Mouse (Mus musculus): Measurements from ENCODE around the gene Enpp5. TPM values are rescaled to one million over a fixed set of nuclear protein-coding genes. Genes with fewer than 3 reads are reported as not detected.

The Enpp5 gene
- polyA plus RNA-seq, 1 experiment from 2014 or later: 21.9 TPM

DNA sequence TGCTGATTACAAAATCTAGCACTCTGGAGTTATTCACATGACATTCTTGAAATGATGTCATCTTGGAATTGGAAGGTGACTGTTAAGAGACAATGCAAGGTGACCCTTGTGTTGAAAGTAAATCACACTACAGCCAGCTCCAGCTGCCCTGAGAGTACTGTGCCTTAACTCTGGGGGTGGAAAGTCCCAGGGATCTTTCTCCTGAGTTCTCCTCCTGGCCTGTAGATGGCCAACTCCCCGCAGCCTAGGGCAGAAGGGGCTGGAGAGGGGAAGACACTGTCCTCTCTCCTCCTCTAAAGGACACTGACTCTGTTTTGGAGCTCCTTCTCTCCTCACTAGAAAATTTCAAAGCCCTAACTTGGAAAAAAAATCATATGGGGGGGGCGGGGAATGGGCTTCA, 12.9 kb downstream of the Enpp5 start:
- Histone ChIP-seq H3K4me3 (replicated peaks) (no peak overlapping the region), H3K9me3 (replicated peaks) (no peaks in the 10 kb centered on the region), H3K4me1 (no peaks in the 10 kb centered on the region), H3K27me3 (no peaks in the 10 kb centered on the region), H3K27ac (replicated peaks) (no peak overlapping the region), H3K4me2 (replicated peaks) (no peak overlapping the region), H3K36me3 (no peaks in the 10 kb centered on the region), H3K9ac (no peak overlapping the region)
- WGBS: 34% methylated on average over 2 of the region's 2 CpGs
- ATAC-seq (ENCODE audit: insufficient number of reproducible peaks, low FRiP score, low TSS enrichment, low read depth): no peak

- ATAC-seq (ENCODE audit: insufficient number of reproducible peaks, low FRiP score, low TSS enrichment, low read depth): no peak
- WGBS: 72% methylated on average over 4 of the region's 4 CpGs
- Histone ChIP-seq H3K36me3 (no peaks in the 10 kb centered on the region), H3K9ac (no peak overlapping the region), H3K4me2 (replicated peaks) (no peak overlapping the region), H3K9me3 (replicated peaks) (no peaks in the 10 kb centered on the region), H3K27ac (replicated peaks) (no peak overlapping the region), H3K4me3 (replicated peaks) (no peak overlapping the region), H3K27me3 (peaks cover under 1% of the 10 kb centered on the region; the same call in 1 of the 2 replicates), H3K4me1 (peaks cover 6% of the 10 kb centered on the region; the same call in 1 of the 2 replicates)
Observed at GRCm38 (mm10) chr17:44100486-44100885, 21.9 kb downstream of the Enpp5 start.

DNA sequence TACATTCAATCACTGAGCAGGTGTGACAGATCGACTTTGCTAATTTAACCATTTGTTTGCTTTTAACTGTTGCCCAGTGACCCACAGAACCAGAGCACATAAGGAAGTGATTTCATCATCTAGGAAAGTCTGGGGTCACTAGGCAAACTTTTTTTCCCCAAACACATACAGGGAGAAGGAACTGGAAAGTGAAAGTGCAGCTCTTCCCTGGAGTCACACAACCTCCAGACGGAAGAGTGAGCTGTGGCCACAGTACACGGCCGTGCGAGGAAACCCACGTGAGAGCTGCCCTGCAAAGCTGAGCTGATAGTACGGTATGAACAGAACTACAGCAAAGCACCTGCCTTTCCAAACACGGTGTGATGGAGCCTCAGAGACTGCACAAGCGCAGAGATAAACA, 22.3 kb downstream of the Enpp5 start:
- Histone ChIP-seq H3K9me3 (replicated peaks) (no peaks in the 10 kb centered on the region), H3K36me3 (no peaks in the 10 kb centered on the region), H3K27me3 (peaks cover 3% of the 10 kb centered on the region; the same call in 1 of the 2 replicates), H3K4me3 (replicated peaks) (no peak overlapping the region), H3K4me1 (peaks cover 6% of the 10 kb centered on the region; the same call in 1 of the 2 replicates), H3K4me2 (replicated peaks) (no peak overlapping the region), H3K9ac (no peak overlapping the region), H3K27ac (replicated peaks) (no peak overlapping the region)
- no peak for ATAC-seq (ENCODE audit: insufficient number of reproducible peaks, low FRiP score, low TSS enrichment, low read depth)
- 68% methylated on average over 9 of the region's 9 CpGs for whole genome bisulfite sequencing

GRCm38 (mm10) chr17:44101961-44102360, 23.3 kb downstream of the Enpp5 start:
- 91% methylated on average over 10 of the region's 10 CpGs for WGBS
- Histone ChIP-seq H3K4me1 (peaks cover 6% of the 10 kb centered on the region; the same call in 1 of the 2 replicates), H3K27me3 (peaks cover 3% of the 10 kb centered on the region; the same call in 1 of the 2 replicates), H3K4me2 (replicated peaks) (no peak overlapping the region), H3K27ac (replicated peaks) (no peak overlapping the region), H3K4me3 (replicated peaks) (no peak overlapping the region), H3K36me3 (no peaks in the 10 kb centered on the region), H3K9me3 (replicated peaks) (no peaks in the 10 kb centered on the region), H3K9ac (no peak overlapping the region)
- ATAC-seq (ENCODE audit: insufficient number of reproducible peaks, low FRiP score, low TSS enrichment, low read depth): no peak

- H3K27me3 ChIP-seq: peaks cover 3% of the 10 kb centered on the region; the same call in 1 of the 2 replicates
- no peak within 1 kb of the TSS for H3K27ac ChIP-seq (replicated peaks)
- peak within 1 kb of the TSS; percentile 51 for H3K9ac ChIP-seq
- no peaks in the 10 kb centered on the region for H3K36me3 ChIP-seq
- H3K4me1 ChIP-seq: peaks cover 6% of the 10 kb centered on the region; the same call in 1 of the 2 replicates
- H3K4me3 ChIP-seq (replicated peaks): peak within 1 kb of the TSS; percentile 68
- no peaks in the 10 kb centered on the region for H3K9me3 ChIP-seq (replicated peaks)
- H3K4me2 ChIP-seq (replicated peaks): peak within 1 kb of the TSS; percentile 94
- WGBS: under 1% methylated on average over 76 of the region's 76 CpGs
- ATAC-seq (ENCODE audit: insufficient number of reproducible peaks, low FRiP score, low TSS enrichment, low read depth): peak; percentile 93
Observed at GRCm38 (mm10) chr17:44105287-44106138, 26.9 kb downstream of the Enpp5 start, which contains the start of gene Enpp4. Gene Enpp4, minus strand, starts transcription at chr17:44105809.

DNA sequence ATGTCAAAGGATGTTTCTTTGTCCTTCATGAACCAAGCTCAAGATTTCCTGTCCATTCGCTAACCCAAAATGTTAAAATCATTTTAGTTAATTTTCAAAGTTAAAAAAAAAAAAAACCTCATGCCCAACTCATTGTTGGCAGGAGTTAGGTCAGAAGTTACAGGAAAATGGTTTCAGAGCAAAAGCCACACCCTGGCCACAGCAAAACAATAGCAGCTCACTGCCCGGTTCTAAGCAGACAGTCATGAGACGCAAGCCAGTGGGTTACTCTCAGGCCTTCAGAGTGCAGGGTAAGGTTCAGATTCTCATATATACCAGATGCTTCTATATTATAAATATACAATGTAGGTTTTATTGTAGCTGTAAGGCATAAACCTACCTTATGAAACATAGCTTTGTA, 29.7 kb downstream of the Enpp5 start:
- Histone ChIP-seq H3K4me2 (replicated peaks) (no peak overlapping the region), H3K36me3 (no peaks in the 10 kb centered on the region), H3K4me1 (peaks cover 6% of the 10 kb centered on the region; the same call in 1 of the 2 replicates), H3K9ac (no peak overlapping the region), H3K27me3 (peaks cover 3% of the 10 kb centered on the region; the same call in 1 of the 2 replicates), H3K4me3 (replicated peaks) (no peak overlapping the region), H3K27ac (replicated peaks) (no peak overlapping the region), H3K9me3 (replicated peaks) (no peaks in the 10 kb centered on the region)
- no peak for ATAC-seq (ENCODE audit: insufficient number of reproducible peaks, low FRiP score, low TSS enrichment, low read depth)
- 81% methylated on average over 3 of the region's 3 CpGs for WGBS

DNA sequence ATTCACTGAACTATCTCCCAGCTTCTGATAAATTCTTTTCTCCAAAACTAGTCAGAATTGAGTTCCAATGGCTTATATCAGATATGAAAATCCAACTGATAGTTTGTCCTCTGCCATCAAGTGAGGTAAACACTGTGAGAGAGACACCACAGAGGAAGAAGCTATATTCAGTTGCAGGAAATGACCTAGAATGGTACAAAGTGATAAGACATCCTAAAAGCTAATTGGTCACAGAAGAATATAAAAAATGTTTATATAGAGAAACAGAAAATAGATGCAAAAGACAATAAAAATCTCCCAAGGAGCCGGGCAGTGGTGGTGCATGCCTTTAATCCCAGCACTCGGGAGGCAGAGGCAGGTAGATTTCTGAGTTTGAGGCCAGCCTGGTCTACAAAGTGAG, 38.0 kb downstream of the Enpp5 start:
- Histone ChIP-seq H3K9ac (no peak overlapping the region), H3K4me3 (replicated peaks) (no peak overlapping the region), H3K9me3 (replicated peaks) (no peaks in the 10 kb centered on the region), H3K4me1 (no peaks in the 10 kb centered on the region; the same call in 1 of the 2 replicates), H3K27ac (replicated peaks) (no peak overlapping the region), H3K36me3 (no peaks in the 10 kb centered on the region), H3K4me2 (replicated peaks) (no peak overlapping the region), H3K27me3 (no peaks in the 10 kb centered on the region)
- 83% methylated on average over 2 of the region's 2 CpGs for WGBS
- no peak for ATAC-seq (ENCODE audit: insufficient number of reproducible peaks, low FRiP score, low TSS enrichment, low read depth)

- ATAC-seq (ENCODE audit: insufficient number of reproducible peaks, low FRiP score, low TSS enrichment, low read depth): no peak
- H3K4me2 ChIP-seq (replicated peaks): no peak overlapping the region
- H3K4me3 ChIP-seq (replicated peaks): no peak overlapping the region
- no peaks in the 10 kb centered on the region; the same call in 1 of the 2 replicates for H3K4me1 ChIP-seq
- H3K36me3 ChIP-seq: no peaks in the 10 kb centered on the region
- H3K27ac ChIP-seq (replicated peaks): no peak overlapping the region
- no peak overlapping the region for H3K9ac ChIP-seq
- H3K9me3 ChIP-seq (replicated peaks): no peaks in the 10 kb centered on the region
- WGBS: 62% methylated on average over 2 of the region's 2 CpGs
- H3K27me3 ChIP-seq: no peaks in the 10 kb centered on the region
Observed at GRCm38 (mm10) chr17:44117721-44118120, 39.1 kb downstream of the Enpp5 start.

GRCm38 (mm10) chr17:44118231-44118630, 39.6 kb downstream of the Enpp5 start:
- H3K27ac ChIP-seq (replicated peaks): no peak overlapping the region
- H3K4me1 ChIP-seq: no peaks in the 10 kb centered on the region; the same call in 1 of the 2 replicates
- ATAC-seq (ENCODE audit: insufficient number of reproducible peaks, low FRiP score, low TSS enrichment, low read depth): no peak
- no peaks in the 10 kb centered on the region for H3K9me3 ChIP-seq (replicated peaks)
- H3K9ac ChIP-seq: no peak overlapping the region
- no peaks in the 10 kb centered on the region for H3K27me3 ChIP-seq
- 68% methylated on average over 4 of the region's 4 CpGs for WGBS
- H3K4me2 ChIP-seq (replicated peaks): no peak overlapping the region
- H3K36me3 ChIP-seq: no peaks in the 10 kb centered on the region
- no peak overlapping the region for H3K4me3 ChIP-seq (replicated peaks)

DNA sequence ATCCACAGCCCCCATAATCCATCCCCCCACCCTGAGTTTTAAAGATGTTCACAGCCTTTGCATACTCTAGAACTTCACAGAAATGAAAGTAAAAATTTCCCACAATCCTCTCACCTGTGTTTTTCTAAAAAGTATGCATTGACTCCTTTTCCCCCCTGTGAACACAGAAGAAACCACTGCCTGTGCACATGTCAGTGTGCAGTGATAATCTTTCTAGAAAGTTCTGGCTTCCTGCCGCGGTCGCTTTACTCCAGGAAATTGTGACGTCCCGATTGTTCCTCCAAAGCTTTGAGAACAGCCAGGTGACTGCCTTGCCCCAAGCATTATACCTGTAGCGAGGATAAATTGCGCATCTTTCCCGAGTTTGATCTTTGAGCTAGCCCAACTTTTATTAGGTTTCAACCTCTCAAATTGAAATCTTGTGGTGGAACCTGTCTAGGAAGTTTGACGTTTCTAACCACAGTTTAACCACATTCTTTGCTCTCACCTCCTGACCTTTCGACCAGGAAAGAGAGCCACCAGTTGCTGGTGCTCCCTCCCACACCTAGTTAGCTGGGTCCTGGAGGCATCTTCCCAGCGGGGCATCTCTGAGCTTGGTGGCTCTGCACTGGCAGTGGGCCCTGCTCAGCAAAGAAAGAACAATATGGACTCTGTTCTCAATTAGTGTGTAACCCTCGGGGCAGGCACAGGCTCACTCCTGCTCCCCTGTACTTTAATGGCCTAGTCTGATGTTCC, 42.9 kb downstream of the Enpp5 start:
- ATAC-seq (ENCODE audit: insufficient number of reproducible peaks, low FRiP score, low TSS enrichment, low read depth): no peak
- Histone ChIP-seq H3K9ac (no peak overlapping the region), H3K27ac (replicated peaks) (no peak overlapping the region), H3K36me3 (no peaks in the 10 kb centered on the region), H3K4me2 (replicated peaks) (no peak overlapping the region), H3K9me3 (replicated peaks) (no peaks in the 10 kb centered on the region), H3K4me1 (no peaks in the 10 kb centered on the region; the same call in 1 of the 2 replicates), H3K4me3 (replicated peaks) (no peak overlapping the region), H3K27me3 (no peaks in the 10 kb centered on the region)
- WGBS: 49% methylated on average over 12 of the region's 12 CpGs

- Histone ChIP-seq H3K4me1 (no peaks in the 10 kb centered on the region), H3K4me2 (replicated peaks) (no peak overlapping the region), H3K9ac (no peak overlapping the region), H3K9me3 (replicated peaks) (no peaks in the 10 kb centered on the region), H3K36me3 (no peaks in the 10 kb centered on the region), H3K27me3 (no peaks in the 10 kb centered on the region), H3K27ac (replicated peaks) (no peak overlapping the region), H3K4me3 (replicated peaks) (no peak overlapping the region)
- no peak for ATAC-seq (ENCODE audit: insufficient number of reproducible peaks, low FRiP score, low TSS enrichment, low read depth)
- WGBS: 83% methylated on average over 13 of the region's 13 CpGs
Observed at GRCm38 (mm10) chr17:44129092-44129750, 50.6 kb downstream of the Enpp5 start.
